8 mouse cellular contexts compared by ENCODE assay signal in genomic region chrX:166803246-166803645, GRCm38 (mm10).
DNase-seq lines count a peak whose midpoint lies in the region; ATAC-seq and TF ChIP-seq lines count a peak whose summit lies in the region.

No protein-coding gene starts in this region.

- no peak overlapping the region for H3K27ac ChIP-seq in liver, postnatal 0 days (ENCODE audit: low read depth)
- no peak overlapping the region for H3K27ac ChIP-seq in liver, embryonic 12.5 days
- H3K27ac ChIP-seq in embryonic facial prominence, embryonic 11.5 days (replicated peaks; ENCODE audit: low read depth, low read length), result no peak overlapping the region
- H3K27ac ChIP-seq in left cerebral cortex, adult 2 months, result no peak overlapping the region

- H3K4me2 ChIP-seq in liver, postnatal 0 days (ENCODE audit: low read depth, low read length), result no peak overlapping the region
- no peak overlapping the region for H3K4me2 ChIP-seq in liver, embryonic 12.5 days
- H3K4me2 ChIP-seq in embryonic facial prominence, embryonic 11.5 days (ENCODE audit: low read depth, low read length), result no peak overlapping the region

- WGBS in liver, postnatal 0 days (ENCODE audit: insufficient replicate concordance), result 41% methylated on average over 6 of the region's 6 CpGs
- 50% methylated on average over 6 of the region's 6 CpGs for whole genome bisulfite sequencing in liver, embryonic 12.5 days (ENCODE audit: insufficient replicate concordance)
- 30% methylated on average over 6 of the region's 6 CpGs for WGBS in embryonic facial prominence, embryonic 11.5 days

- TF ChIP-seq EP300 in liver, postnatal 0 days (IDR thresholded peaks at IDR 0.05; ENCODE audit: low read depth), result no peak

- ATAC-seq in liver, postnatal 0 days, result no peak
- ATAC-seq in liver, embryonic 12.5 days, result no peak
- ATAC-seq in embryonic facial prominence, embryonic 11.5 days (replicated peaks; ENCODE audit: insufficient number of reproducible peaks, low FRiP score, low TSS enrichment, low read depth), result peak; percentile 82

- intact Hi-C loops in left cerebral cortex, adult 2 months (cut with DNase I), result no loop called here

- no peaks in the 10 kb centered on the region for H3K4me1 ChIP-seq in liver, postnatal 0 days (ENCODE audit: insufficient read depth)
- H3K4me1 ChIP-seq in liver, embryonic 12.5 days, result no peaks in the 10 kb centered on the region
- H3K4me1 ChIP-seq in embryonic facial prominence, embryonic 11.5 days (ENCODE audit: control insufficient read depth, insufficient read depth, low read length), result no peaks in the 10 kb centered on the region

- no peak overlapping the region for H3K4me3 ChIP-seq in liver, postnatal 0 days (ENCODE audit: low read depth, low read length)
- H3K4me3 ChIP-seq in liver, embryonic 12.5 days, result no peak overlapping the region
- H3K4me3 ChIP-seq in embryonic facial prominence, embryonic 11.5 days (ENCODE audit: low read depth, low read length), result no peak overlapping the region
- H3K4me3 ChIP-seq in left cerebral cortex, adult 2 months, result no peak overlapping the region

- no peak overlapping the region for H3K9ac ChIP-seq in liver, postnatal 0 days (replicated peaks)
- no peak overlapping the region for H3K9ac ChIP-seq in liver, embryonic 12.5 days
- H3K9ac ChIP-seq in embryonic facial prominence, embryonic 11.5 days (replicated peaks; ENCODE audit: low read length), result no peak overlapping the region

- H3K9me3 ChIP-seq in liver, postnatal 0 days (ENCODE audit: low read length), result no peaks in the 10 kb centered on the region
- H3K9me3 ChIP-seq in liver, embryonic 12.5 days (replicated peaks), result no peaks in the 10 kb centered on the region
- H3K9me3 ChIP-seq in embryonic facial prominence, embryonic 11.5 days (replicated peaks; ENCODE audit: control insufficient read depth, low read length), result no peaks in the 10 kb centered on the region

- H3K36me3 ChIP-seq in liver, postnatal 0 days (replicated peaks; ENCODE audit: insufficient read depth, low read length), result no peaks in the 10 kb centered on the region
- no peaks in the 10 kb centered on the region for H3K36me3 ChIP-seq in liver, embryonic 12.5 days
- no peaks in the 10 kb centered on the region for H3K36me3 ChIP-seq in embryonic facial prominence, embryonic 11.5 days (replicated peaks; ENCODE audit: control insufficient read depth, insufficient read depth, low read depth, low read length)
- H3K36me3 ChIP-seq in splenic B cell, adult 2 months (ENCODE audit: control insufficient read depth, insufficient read depth, low read length, poor library complexity, severe bottlenecking), result no peaks in the 10 kb centered on the region

- no peak for TF ChIP-seq CTCF in liver, postnatal 0 days (IDR thresholded peaks at IDR 0.05; ENCODE audit: low read depth)
- no peak for TF ChIP-seq CTCF in left cerebral cortex, adult 2 months (IDR thresholded peaks at IDR 0.05)

- H3K27me3 ChIP-seq in liver, postnatal 0 days (ENCODE audit: insufficient read depth, low read length), result no peaks in the 10 kb centered on the region
- 0 out of 2 replicates have a peak, but pooled peaks cover 4% of the 10 kb centered on the region for H3K27me3 ChIP-seq in liver, embryonic 12.5 days (replicated peaks)
- no peaks in the 10 kb centered on the region for H3K27me3 ChIP-seq in embryonic facial prominence, embryonic 11.5 days (ENCODE audit: control insufficient read depth, insufficient read depth, low read length)
- no peaks in the 10 kb centered on the region for H3K27me3 ChIP-seq in splenic B cell, adult 2 months (ENCODE audit: control insufficient read depth, insufficient read depth, low read length, poor library complexity, severe bottlenecking)

- DNase-seq in liver, postnatal 0 days, result peak; percentile 12
- DNase-seq in embryonic facial prominence, embryonic 11.5 days (ENCODE audit: low spot score), result no peak
- peak; percentile 38 for DNase-seq in layer of hippocampus, adult 9-11 months
- peak; percentile 31 for DNase-seq in splenic B cell, adult 2 months (ENCODE audit: low read depth, low spot score)
- no peak for DNase-seq in adrenal gland, adult 2 months
- no peak for DNase-seq in left cerebral cortex, adult 8-10 months (ENCODE audit: low spot score in 2 of 2)
- no peak for DNase-seq in left cerebral cortex, adult 2 months (ENCODE audit: extremely low spot score in 1 of 2, low spot score in 2 of 2)

Comparison
In these comparisons a context has a peak if more than half of its experiments do, and no peak if none do; other contexts are left out.
1. DNase-seq: peak in liver, postnatal 0 days (single experiment), layer of hippocampus, adult 9-11 months (single experiment) and splenic B cell, adult 2 months (single experiment); none in embryonic facial prominence, embryonic 11.5 days (single experiment), adrenal gland, adult 2 months (single experiment), left cerebral cortex, adult 8-10 months (0 of 2) and left cerebral cortex, adult 2 months (0 of 2).